Comparison of ENCODE assay signal across 13 mouse cellular contexts in the genomic region with DNA sequence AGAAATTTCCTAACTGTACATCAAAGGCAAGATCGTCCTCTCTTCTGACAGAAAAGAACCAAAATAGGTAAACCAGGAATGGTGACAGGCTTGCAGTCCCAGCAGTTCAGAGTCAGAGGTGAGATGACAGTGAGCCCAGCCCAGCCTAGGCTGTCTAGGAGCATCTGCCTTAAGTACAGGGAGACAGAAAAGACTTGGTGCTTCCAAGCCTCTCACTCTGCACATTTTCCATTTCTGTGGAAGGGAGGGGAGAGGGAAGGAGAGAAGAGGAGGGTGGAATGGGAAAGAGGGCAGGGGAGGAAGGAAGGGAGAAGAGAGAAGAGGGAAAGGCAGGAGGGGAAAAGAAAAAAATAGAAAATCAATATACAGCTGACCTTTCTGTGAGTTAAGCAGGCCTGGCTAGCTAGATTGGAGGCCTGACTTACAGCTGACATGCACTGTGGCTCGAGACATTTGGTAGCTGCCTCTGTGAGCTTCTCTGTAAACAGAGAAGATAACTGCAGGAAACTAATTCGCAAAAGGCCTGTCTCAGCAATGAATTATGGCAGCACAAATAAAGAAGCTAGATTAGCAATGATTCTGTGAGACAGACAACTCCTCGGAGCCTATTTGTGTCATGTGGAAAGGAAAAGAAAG. TPM values are rescaled to one million over a fixed set of nuclear protein-coding genes. Genes with fewer than 3 reads are reported as not detected.
DNase-seq lines count a peak whose midpoint lies in the region; ATAC-seq and TF ChIP-seq lines count a peak whose summit lies in the region.
"Had no signal": no experiment of that assay in that cellular context is flagged by ENCODE, and none has a peak within 500 bp of the region (broad histone marks: within the 10 kb centered on the region; RNA-seq: fewer than 3 reads in every experiment).

No protein-coding gene starts in this region.

- peaks cover 14% of the 10 kb centered on the region for H3K4me1 ChIP-seq in hindbrain, embryonic 15.5 days (replicated peaks)
- peaks cover 17% of the 10 kb centered on the region for H3K4me1 ChIP-seq in neural tube, embryonic 13.5 days (replicated peaks)

- intact Hi-C loops in left cerebral cortex, adult 2 months (cut with DNase I): no loop called here
- intact Hi-C loops in heart, postnatal 36 days (cut with DNase I): no loop called here

- H3K27me3 ChIP-seq in hindbrain, embryonic 15.5 days: no peaks in the 10 kb centered on the region
- no peaks in the 10 kb centered on the region for H3K27me3 ChIP-seq in neural tube, embryonic 13.5 days
- H3K27me3 ChIP-seq: limb, embryonic 12.5 days had no signal

- no peaks in the 10 kb centered on the region for H3K36me3 ChIP-seq in hindbrain, embryonic 15.5 days
- no peaks in the 10 kb centered on the region for H3K36me3 ChIP-seq in neural tube, embryonic 13.5 days
- H3K36me3 ChIP-seq: limb, embryonic 12.5 days had no signal

- no peak for DNase-seq in frontal cortex, postnatal 14 days (ENCODE audit: low spot score in 2 of 2)
- no peak for DNase-seq in left cerebral cortex, adult 2 months (ENCODE audit: extremely low spot score in 1 of 2, low spot score in 2 of 2)
- DNase-seq in left cerebral cortex, adult 8-10 months (ENCODE audit: low spot score in 2 of 2): no peak
- DNase-seq in heart, postnatal 36 days: no peak
- DNase-seq: cerebellum, postnatal 14 days; liver, postnatal 0 days; right cerebral cortex, postnatal 25 days had no signal

- 40% methylated on average over 4 of the region's 4 CpGs for WGBS in hindbrain, embryonic 15.5 days
- WGBS in neural tube, embryonic 13.5 days: 26% methylated on average over 4 of the region's 4 CpGs

- peak overlapping the region; percentile 11; the same call in 1 of the 2 replicates for H3K27ac ChIP-seq in left cerebral cortex, adult 2 months
- peak overlapping the region; percentile 25; the same call in 1 of the 2 replicates for H3K27ac ChIP-seq in hindbrain, embryonic 15.5 days (replicated peaks)
- peak overlapping the region; percentile 39; the same call in 1 of the 2 replicates for H3K27ac ChIP-seq in neural tube, embryonic 13.5 days (replicated peaks)
- H3K27ac ChIP-seq: limb, embryonic 12.5 days had no signal

- ATAC-seq in frontal cortex, adult (ENCODE audit: low TSS enrichment): peak; percentile 39
- no peak for ATAC-seq in hindbrain, embryonic 15.5 days (ENCODE audit: low FRiP score, low read depth)
- ATAC-seq in neural tube, embryonic 13.5 days (ENCODE audit: low read depth): 0 out of 2 replicates have a peak, but pooled peaks have one; percentile 52
- ATAC-seq: activated CD4-positive, CD25-positive, alpha-beta regulatory T cell, adult 4 months; intestine, embryonic 16.5 days; liver, postnatal 0 days had no signal

- no peak overlapping the region for H3K4me3 ChIP-seq in left cerebral cortex, adult 2 months
- H3K4me3 ChIP-seq in hindbrain, embryonic 15.5 days: no peak overlapping the region
- no peak overlapping the region for H3K4me3 ChIP-seq in neural tube, embryonic 13.5 days
- H3K4me3 ChIP-seq: limb, embryonic 12.5 days had no signal

- no peak overlapping the region for H3K9ac ChIP-seq in hindbrain, embryonic 15.5 days
- peak overlapping the region; percentile 18; the same call in 1 of the 2 replicates for H3K9ac ChIP-seq in neural tube, embryonic 13.5 days
- H3K9ac ChIP-seq: limb, embryonic 12.5 days; liver, postnatal 0 days had no signal

- H3K9me3 ChIP-seq in hindbrain, embryonic 15.5 days: no peaks in the 10 kb centered on the region
- no peaks in the 10 kb centered on the region for H3K9me3 ChIP-seq in neural tube, embryonic 13.5 days
- H3K9me3 ChIP-seq: limb, embryonic 12.5 days had no signal

- no peak for TF ChIP-seq CTCF in left cerebral cortex, adult 2 months (IDR thresholded peaks at IDR 0.05)

- no peak overlapping the region for H3K4me2 ChIP-seq in hindbrain, embryonic 15.5 days
- no peak overlapping the region for H3K4me2 ChIP-seq in neural tube, embryonic 13.5 days
- H3K4me2 ChIP-seq: limb, embryonic 12.5 days had no signal

RNA-seq across cellular contexts. Expression of a gene that starts 20.3 kb away (rescaled TPM):
- 100 to 1,000 TPM; 202 to 214 TPM for total RNA-seq in left cerebral cortex, adult 2 months (2021)
- total RNA-seq in left cerebral cortex, adult 8-10 months (2022): 100 to 1,000 TPM; 187 to 227 (median 207) TPM
- 45.6 and 45.8 TPM in 2 replicates for polyA plus RNA-seq in hindbrain, embryonic 15.5 days (2015; fragmentation: Nextera tagmentation; extraction: Ambion mirVana)
- 22.7 and 23.5 TPM in 2 replicates for polyA plus RNA-seq in neural tube, embryonic 13.5 days (2015; fragmentation: Nextera tagmentation; extraction: Ambion mirVana)
- under 1 TPM in 1 of 2 experiments, not detected in 1; 0.22 TPM for total RNA-seq in heart, postnatal 36 days (2021)
- polyA plus RNA-seq: activated CD4-positive, CD25-positive, alpha-beta regulatory T cell, adult 4 months had no signal

Comparison
In these comparisons a context has a peak if more than half of its experiments do, and no peak if none do; other contexts are left out.
1. RNA of a gene that starts 20.3 kb away (total RNA-seq): 187 to 227 TPM in left cerebral cortex, adult 8-10 months and 202 to 214 TPM in left cerebral cortex, adult 2 months; 0.22 TPM in heart, postnatal 36 days; every median in the first group is over 100 times any median in the second.
2. Peak in every context shown above with its lines, with median percentiles within 50 percentile points of each other: H3K27ac ChIP-seq.